Mouse (Mus musculus) embryonic facial prominence, embryonic 14.5 days (tissue): ENCODE data around the gene Polr1a. TPM values are rescaled to one million over a fixed set of nuclear protein-coding genes. Genes with fewer than 3 reads are reported as not detected.

Experiments used
- ATAC-seq: fragments of 200-750 bp; cut with Nextera tagmentation; 2 replicates; pipeline ENCODE4 v1.8.0; 2017; ENCODE audit warnings: low read depth, moderate number of reproducible peaks, moderate TSS enrichment
- DNase-seq: peaks from one replicate; pipeline ENCODE4 v3.0.0-alpha.2; 2015; ENCODE audit warnings: low spot score
- H3K27ac ChIP-seq: fragments of 300-500 bp; sonication (generic); replicated peaks from 2 replicates; pipeline ENCODE4 v1.5.1; 2014; ENCODE audit warnings: low read depth, mild to moderate bottlenecking, low read length, moderate library complexity
- H3K27me3 ChIP-seq: fragments of 300-500 bp; sonication (generic); replicated peaks from 2 replicates; pipeline ENCODE4 v1.6.1; 2014; ENCODE audit warnings: low read length; ENCODE audit not compliant: control insufficient read depth, insufficient read depth
- H3K36me3 ChIP-seq: fragments of 300-500 bp; sonication (generic); 2 replicates; pipeline ENCODE4 v1.6.1; 2014; ENCODE audit warnings: low read length, mixed read lengths; ENCODE audit not compliant: control insufficient read depth, insufficient read depth
- H3K4me1 ChIP-seq: fragments of 300-500 bp; sonication (generic); 2 replicates; pipeline ENCODE4 v1.6.1; 2014; ENCODE audit warnings: antibody characterized with exemption, low read length; ENCODE audit not compliant: control insufficient read depth, insufficient read depth
- H3K4me2 ChIP-seq: fragments of 300-500 bp; sonication (generic); 2 replicates; pipeline ENCODE4 v1.6.1; 2014; ENCODE audit warnings: low read depth, mild to moderate bottlenecking, low read length, moderate library complexity, mixed read lengths
- H3K4me3 ChIP-seq: fragments of 300-500 bp; sonication (generic); 2 replicates; pipeline ENCODE4 v1.5.1; 2014; ENCODE audit warnings: low read depth, mild to moderate bottlenecking, low read length
- H3K9ac ChIP-seq: fragments of 300-500 bp; sonication (generic); 2 replicates; pipeline ENCODE4 v1.6.1; 2014; ENCODE audit warnings: low read depth, mild to moderate bottlenecking, low read length, moderate library complexity, mixed read lengths
- H3K9me3 ChIP-seq: fragments of 300-500 bp; sonication (generic); 2 replicates; pipeline ENCODE4 v1.6.1; 2016; ENCODE audit warnings: low read length; ENCODE audit not compliant: control insufficient read depth
- WGBS: fragments of 180-500 bp; shearing (Covaris S2); extraction: QIAGEN DNeasy Blood & Tissue Kit; methylation state at CpG from one replicate; pipeline ENCODE4 v1.1.7; 2014; 5-methylcytosine and 5-hydroxymethylcytosine counted together
- polyA plus RNA-seq: library from polyadenylated mRNA; unstranded; fragments of >200 nt; fragmentation: Nextera tagmentation; extraction: Ambion mirVana; gene quantifications from 2 replicates; pipeline ENCODE4 v1.2.1, GENCODE M21; 2014

Polr1a gene
- 28.9 and 31.5 TPM in 2 replicates for polyA plus RNA-seq

DNA sequence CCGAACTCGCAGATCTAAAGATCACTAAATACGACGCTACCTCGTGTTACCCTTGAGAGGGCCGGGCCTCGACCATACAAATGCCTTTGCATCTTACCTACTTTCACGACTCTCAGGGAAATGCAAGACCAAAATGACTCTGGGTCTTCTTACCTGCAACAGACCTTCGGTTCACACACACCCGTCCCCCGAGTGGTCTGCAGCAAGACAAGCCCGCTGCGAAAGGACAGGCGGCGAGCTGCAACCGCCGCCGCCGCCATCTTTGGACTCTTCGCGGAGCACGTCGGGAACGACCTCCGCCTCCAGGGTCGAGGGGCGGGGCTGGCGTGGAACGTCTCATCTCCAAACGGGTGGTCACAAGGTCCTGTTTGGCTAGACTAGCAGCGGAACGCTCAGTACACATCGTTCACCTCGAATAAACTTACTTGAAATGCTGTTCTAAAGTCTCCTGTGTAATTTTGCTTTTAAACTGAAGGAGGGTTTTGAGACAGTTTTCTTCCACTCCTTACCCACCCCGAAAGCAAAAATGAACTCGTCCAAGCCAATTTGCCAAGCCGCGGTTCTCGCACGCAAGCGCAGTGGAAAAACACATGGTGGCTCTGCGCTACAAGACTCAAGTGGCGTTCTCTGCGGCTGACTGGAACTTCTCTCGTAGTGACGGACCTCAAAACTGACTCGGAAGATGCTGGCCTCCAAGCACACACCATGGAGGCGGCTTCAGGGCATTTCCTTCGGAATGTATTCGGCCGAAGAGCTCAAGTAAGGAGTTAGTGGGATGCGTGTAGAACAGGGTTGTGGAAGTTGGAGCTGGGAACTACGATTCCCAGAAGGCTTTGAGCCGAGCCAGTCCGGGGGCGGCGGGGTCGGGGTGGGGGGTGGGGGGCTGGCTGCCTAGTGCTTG is at the start of gene Polr1a, which contains the start of gene Ptcd3:
Gene Polr1a (plus strand): TSS at position 573 of the 901 bp plus-strand sequence.
Gene Ptcd3 (minus strand): TSS at position 270 of the 901 bp plus-strand sequence.
- H3K4me1 ChIP-seq, result peaks cover 13% of the 10 kb centered on the region
- DNase-seq (peak; percentile 95), ATAC-seq (peak; percentile 92)
- H3K27ac ChIP-seq, result peak within 1 kb of the TSS; percentile 49
- no peaks in the 10 kb centered on the region for H3K27me3 ChIP-seq
- peak within 1 kb of the TSS; percentile 85 for H3K4me2 ChIP-seq
- H3K9me3 ChIP-seq, result no peaks in the 10 kb centered on the region
- peak within 1 kb of the TSS; percentile 87 for H3K4me3 ChIP-seq
- peak within 1 kb of the TSS; percentile 77 for H3K9ac ChIP-seq
- WGBS, result under 1% methylated on average over 53 of the region's 58 CpGs
- peaks cover 34% of the 10 kb centered on the region for H3K36me3 ChIP-seq

GRCm38 (mm10) chr6:71867751-71868150 is 41.1 kb upstream of the Polr1a start:
- H3K4me3 ChIP-seq, result no peak overlapping the region
- H3K4me1 ChIP-seq, result no peaks in the 10 kb centered on the region
- H3K4me2 ChIP-seq, result no peak overlapping the region
- 88% methylated on average over 2 of the region's 2 CpGs for WGBS
- no peak overlapping the region for H3K27ac ChIP-seq
- no peak for ATAC-seq
- no peak for DNase-seq
- no peaks in the 10 kb centered on the region for H3K27me3 ChIP-seq
- no peak overlapping the region for H3K9ac ChIP-seq
- peaks cover 89% of the 10 kb centered on the region for H3K36me3 ChIP-seq
- no peaks in the 10 kb centered on the region for H3K9me3 ChIP-seq

DNA sequence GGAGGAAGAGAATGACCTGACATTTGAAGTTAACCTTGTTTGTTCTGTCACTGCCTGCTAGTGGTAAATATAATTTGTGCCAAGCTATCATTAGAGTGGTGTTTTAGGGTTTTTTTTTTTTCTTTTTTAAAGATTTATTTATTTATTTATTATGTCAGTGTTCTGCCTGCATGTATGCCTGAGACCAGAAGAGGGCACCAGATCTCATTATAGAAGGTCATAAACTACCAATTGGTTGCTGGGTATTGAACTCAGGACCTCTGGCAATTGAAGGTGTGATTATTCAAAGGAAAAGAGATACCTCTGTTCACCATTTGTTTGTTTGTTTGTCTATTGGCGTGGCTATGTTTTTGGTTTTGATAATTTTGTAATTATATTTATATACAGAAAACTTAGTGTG is 40.0 kb upstream of the Polr1a start:
- DNase-seq, result peak; percentile 5
- Histone ChIP-seq H3K4me1 (no peaks in the 10 kb centered on the region), H3K27ac (no peak overlapping the region), H3K4me2 (no peak overlapping the region), H3K9me3 (no peaks in the 10 kb centered on the region), H3K36me3 (peaks cover 89% of the 10 kb centered on the region), H3K4me3 (no peak overlapping the region), H3K27me3 (no peaks in the 10 kb centered on the region), H3K9ac (no peak overlapping the region)
- no peak for ATAC-seq
- 90% methylated on average over 1 of the region's 1 CpGs for WGBS

- DNase-seq (no peak), ATAC-seq (no peak)
- H3K4me1 ChIP-seq, result no peaks in the 10 kb centered on the region
- H3K9ac ChIP-seq, result no peak overlapping the region
- H3K36me3 ChIP-seq, result peaks cover 88% of the 10 kb centered on the region
- no peaks in the 10 kb centered on the region for H3K9me3 ChIP-seq
- H3K27me3 ChIP-seq, result no peaks in the 10 kb centered on the region
- WGBS, result 96% methylated on average over 9 of the region's 9 CpGs
- H3K4me3 ChIP-seq, result no peak overlapping the region
- no peak overlapping the region for H3K27ac ChIP-seq
- no peak overlapping the region for H3K4me2 ChIP-seq
Observed at GRCm38 (mm10) chr6:71871396-71871795, 37.5 kb upstream of the Polr1a start.

- ATAC-seq, result no peak
- Histone ChIP-seq H3K27me3 (no peaks in the 10 kb centered on the region), H3K4me1 (no peaks in the 10 kb centered on the region), H3K36me3 (peaks cover 84% of the 10 kb centered on the region), H3K27ac (no peak overlapping the region), H3K4me3 (no peak overlapping the region), H3K9ac (no peak overlapping the region), H3K4me2 (no peak overlapping the region), H3K9me3 (no peaks in the 10 kb centered on the region)
- WGBS, result 84% methylated on average over 3 of the region's 3 CpGs
- peak; percentile 1 for DNase-seq
Observed at GRCm38 (mm10) chr6:71877965-71878760, 30.7 kb upstream of the Polr1a start.

- DNase-seq (no peak), ATAC-seq (no peak)
- Histone ChIP-seq H3K4me1 (no peaks in the 10 kb centered on the region), H3K4me2 (no peak overlapping the region), H3K4me3 (no peak overlapping the region), H3K27me3 (no peaks in the 10 kb centered on the region), H3K36me3 (peaks cover 98% of the 10 kb centered on the region), H3K9ac (no peak overlapping the region), H3K27ac (no peak overlapping the region), H3K9me3 (no peaks in the 10 kb centered on the region)
- 89% methylated on average over 4 of the region's 4 CpGs for WGBS
Observed at GRCm38 (mm10) chr6:71893263-71893662, 15.6 kb upstream of the Polr1a start.

DNA sequence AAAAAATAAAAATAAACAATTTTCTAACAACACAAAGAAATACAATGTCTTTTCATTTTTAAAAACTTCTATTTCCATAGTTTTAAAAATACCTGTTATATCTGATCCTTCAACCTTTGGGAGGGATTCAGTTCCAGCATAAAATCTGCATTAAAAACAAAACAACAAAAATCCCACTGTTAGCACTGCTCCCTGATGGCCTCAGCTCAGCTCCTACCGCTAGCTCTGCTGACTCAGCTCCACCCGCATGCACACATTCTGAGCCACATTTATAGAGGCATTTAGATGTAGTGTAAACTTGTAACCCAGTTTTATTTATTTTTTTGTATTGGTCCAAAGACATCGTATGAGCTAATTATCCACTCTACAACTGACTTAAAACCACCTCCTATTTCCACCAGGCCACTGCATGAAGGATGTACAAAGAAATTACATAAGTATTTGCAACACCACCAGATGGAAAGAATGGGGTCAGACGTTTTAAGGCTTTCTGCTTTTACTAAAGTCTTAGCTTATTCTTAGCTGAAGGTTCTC is 1.1 kb upstream of the Polr1a start:
- Histone ChIP-seq H3K27ac (no peak overlapping the region), H3K9me3 (no peaks in the 10 kb centered on the region), H3K4me3 (peak overlapping the region; percentile 87), H3K9ac (peak overlapping the region; percentile 77), H3K36me3 (peaks cover 37% of the 10 kb centered on the region), H3K4me1 (peaks cover 13% of the 10 kb centered on the region), H3K27me3 (no peaks in the 10 kb centered on the region), H3K4me2 (peak overlapping the region; percentile 85)
- DNase-seq, result no peak
- WGBS, result 7% methylated on average over 4 of the region's 4 CpGs
- ATAC-seq, result no peak

DNA sequence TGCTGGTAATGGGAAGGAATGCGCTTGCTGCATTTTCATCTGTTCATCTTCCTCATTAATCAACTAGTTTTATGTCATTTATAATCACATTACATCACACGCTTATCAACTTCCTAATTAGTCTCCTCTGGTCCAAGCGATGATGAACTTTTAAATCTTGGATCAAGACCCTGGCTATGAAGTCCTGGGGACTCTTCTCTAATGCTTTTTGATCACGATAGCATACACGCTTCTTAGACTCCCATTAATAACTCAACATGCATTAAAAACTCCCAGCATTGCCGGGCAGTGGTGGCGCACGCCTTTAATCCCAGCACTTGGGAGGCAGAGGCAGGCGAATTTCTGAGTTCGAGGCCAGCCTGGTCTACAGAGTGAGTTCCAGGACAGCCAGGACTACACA is 531 bp downstream of the Polr1a start:
- 25% methylated on average over 10 of the region's 10 CpGs for WGBS
- DNase-seq (no peak), ATAC-seq (no peak; the same call in 1 of the 2 replicates)
- Histone ChIP-seq H3K27ac (0 out of 2 replicates have a peak overlapping the region, but pooled peaks have one; percentile 44), H3K4me2 (peak overlapping the region; percentile 85), H3K4me1 (peaks cover 13% of the 10 kb centered on the region), H3K27me3 (no peaks in the 10 kb centered on the region), H3K9me3 (no peaks in the 10 kb centered on the region), H3K36me3 (peaks cover 34% of the 10 kb centered on the region), H3K9ac (peak overlapping the region; percentile 77), H3K4me3 (peak overlapping the region; percentile 87)
